Mouse (Mus musculus) MEL-GATA-1-ER (cell line): Measurements from ENCODE around the gene Slc23a4.
A peak's percentile ranks its signal among the peaks of the same experiment; 100 is the strongest.

Source experiments
- DNase-seq: peaks from one replicate; pipeline ENCODE4 v3.0.0-alpha.2; 2012; ENCODE audit warnings: low read depth; ENCODE audit errors: extremely low read depth

Slc23a4 gene

GRCm38 (mm10) chr6:34913341-34914040, 74.7 kb downstream of the Slc23a4 start:
- no peak for DNase-seq

- DNase-seq = peak; percentile 51
Measured at GRCm38 (mm10) chr6:34910371-34911219, 77.6 kb downstream of the Slc23a4 start, which contains the start of gene Wdr91. Wdr91 (minus strand) TSS chr6:34910876.

- DNase-seq = no peak
Measured at GRCm38 (mm10) chr6:34909631-34910345, 78.4 kb downstream of the Slc23a4 start.

- no peak for DNase-seq
Measured at GRCm38 (mm10) chr6:34907696-34908260, 80.4 kb downstream of the Slc23a4 start.

GRCm38 (mm10) chr6:34907121-34907614, 81.0 kb downstream of the Slc23a4 start:
- DNase-seq = no peak

GRCm38 (mm10) chr6:34906661-34907060, 81.5 kb downstream of the Slc23a4 start:
- no peak for DNase-seq

- DNase-seq = no peak
Measured at GRCm38 (mm10) chr6:34906125-34906524, 82.1 kb downstream of the Slc23a4 start.

- no peak for DNase-seq
Measured at GRCm38 (mm10) chr6:34904361-34904760, 83.8 kb downstream of the Slc23a4 start.

- DNase-seq = no peak
Measured at GRCm38 (mm10) chr6:34903851-34904250, 84.4 kb downstream of the Slc23a4 start.

- no peak for DNase-seq
Measured at GRCm38 (mm10) chr6:34903441-34903840, 84.8 kb downstream of the Slc23a4 start.

GRCm38 (mm10) chr6:34902578-34902977, 85.6 kb downstream of the Slc23a4 start:
- DNase-seq = no peak

- no peak for DNase-seq
Measured at GRCm38 (mm10) chr6:34901911-34902444, 86.2 kb downstream of the Slc23a4 start.

GRCm38 (mm10) chr6:34900990-34901389, 87.2 kb downstream of the Slc23a4 start:
- DNase-seq = no peak

GRCm38 (mm10) chr6:34899127-34899526, 89.1 kb downstream of the Slc23a4 start:
- DNase-seq = no peak

- no peak for DNase-seq
Measured at GRCm38 (mm10) chr6:34896168-34896780, 91.9 kb downstream of the Slc23a4 start.

- no peak for DNase-seq
Measured at GRCm38 (mm10) chr6:34895569-34895968, 92.6 kb downstream of the Slc23a4 start.
